Mouse (Mus musculus): ENCODE measurements around the gene Tuba1b. TPM values are rescaled to one million over a fixed set of nuclear protein-coding genes. Genes with fewer than 3 reads are reported as not detected.
A peak's percentile ranks its signal among the peaks of the same experiment; 100 is the strongest.

Tuba1b gene
- polyA plus RNA-seq, 1 experiment from 2014 or later: 2,366 TPM

DNA sequence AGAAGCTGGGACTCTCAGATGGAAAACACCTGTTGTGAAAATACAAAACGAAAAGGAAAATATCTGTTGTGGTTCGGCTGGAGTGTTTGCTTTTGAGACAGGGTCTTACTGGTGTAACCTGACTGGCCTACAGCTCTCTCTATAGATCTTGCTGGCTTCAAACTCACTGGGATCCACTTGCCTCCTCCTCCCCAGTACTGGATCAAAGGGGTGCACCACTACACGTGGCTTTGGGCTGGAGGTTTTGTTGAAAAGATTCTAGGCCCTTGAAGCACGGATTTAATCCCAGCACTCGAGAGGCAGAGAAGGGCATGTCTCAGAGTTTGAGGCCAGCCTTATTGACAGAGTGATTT, 52.7 kb downstream of the Tuba1b start:
- peak; percentile 67 for ATAC-seq (replicated peaks; ENCODE audit: low FRiP score)

More for the DNA sequence above, 52.7 kb downstream of the Tuba1b start:
- 3% methylated on average over 5 of the region's 5 CpGs for WGBS
- H3K36me3 ChIP-seq (ENCODE audit: control insufficient read depth, insufficient read depth, low read length): no peaks in the 10 kb centered on the region
- DNase-seq (ENCODE audit: low spot score): no peak
- no peaks in the 10 kb centered on the region for H3K27me3 ChIP-seq (ENCODE audit: control insufficient read depth, insufficient read depth, low read length)
- H3K9ac ChIP-seq (ENCODE audit: low read length): peak overlapping the region; percentile 12; the same call in 1 of the 2 replicates
- H3K4me2 ChIP-seq (ENCODE audit: low read depth, low read length, severe bottlenecking): peak overlapping the region; percentile 40; the same call in 1 of the 2 replicates
- H3K27ac ChIP-seq (ENCODE audit: low read depth, low read length): peak overlapping the region; percentile 14; the same call in 1 of the 2 replicates
- peak overlapping the region; percentile 53; the same call in 1 of the 2 replicates for H3K4me3 ChIP-seq (ENCODE audit: low read depth, low read length)
- H3K4me1 ChIP-seq (replicated peaks; ENCODE audit: control insufficient read depth, insufficient read depth, low read length): peaks cover 2% of the 10 kb centered on the region; the same call in 1 of the 2 replicates
- H3K9me3 ChIP-seq (ENCODE audit: control insufficient read depth, low read length): no peaks in the 10 kb centered on the region

Other genes starting within 250 kb of the Tuba1b start
- 0.92 and 1.3 TPM in 2 replicates for gene Ccdc65, start 226.4 kb downstream of the Tuba1b start, polyA plus RNA-seq (2014; fragmentation: Nextera tagmentation; extraction: Ambion mirVana)
- 6.1 and 6.7 TPM in 2 replicates for gene Fkbp11, start 206.4 kb downstream of the Tuba1b start, polyA plus RNA-seq (2014; fragmentation: Nextera tagmentation; extraction: Ambion mirVana)
- 38.1 and 41.4 TPM in 2 replicates for gene Arf3, start 171.4 kb downstream of the Tuba1b start, polyA plus RNA-seq (2014; fragmentation: Nextera tagmentation; extraction: Ambion mirVana)
- gene Wnt10b, start 156.4 kb downstream of the Tuba1b start, polyA plus RNA-seq (2014; fragmentation: Nextera tagmentation; extraction: Ambion mirVana): 0.41 and 0.43 TPM in 2 replicates
- gene Wnt1, start 144.7 kb downstream of the Tuba1b start, polyA plus RNA-seq (2014; fragmentation: Nextera tagmentation; extraction: Ambion mirVana): 0.47 and 0.68 TPM in 2 replicates
- not detected in 2 replicates for gene Ddn, start 125.1 kb downstream of the Tuba1b start, polyA plus RNA-seq (2014; fragmentation: Nextera tagmentation; extraction: Ambion mirVana)
- 89.4 and 92.5 TPM in 2 replicates for gene Prkag1, start 103.0 kb downstream of the Tuba1b start, polyA plus RNA-seq (2014; fragmentation: Nextera tagmentation; extraction: Ambion mirVana)
- 20.1 and 20.6 TPM in 2 replicates for gene Kmt2d, start 63.4 kb downstream of the Tuba1b start, polyA plus RNA-seq (2014; fragmentation: Nextera tagmentation; extraction: Ambion mirVana)
- gene Rhebl1, start 40.0 kb downstream of the Tuba1b start, polyA plus RNA-seq (2014; fragmentation: Nextera tagmentation; extraction: Ambion mirVana): 12.5 and 14.1 TPM in 2 replicates
- 0.28 and 0.29 TPM in 2 replicates for gene Dhh, start 36.0 kb downstream of the Tuba1b start, polyA plus RNA-seq (2014; fragmentation: Nextera tagmentation; extraction: Ambion mirVana)
- 8.7 and 9.4 TPM in 2 replicates for gene Lmbr1l, start 16.3 kb downstream of the Tuba1b start, polyA plus RNA-seq (2014; fragmentation: Nextera tagmentation; extraction: Ambion mirVana)
- not detected in 2 replicates for gene Gm49450, start 19.0 kb upstream of the Tuba1b start, polyA plus RNA-seq (2014; fragmentation: Nextera tagmentation; extraction: Ambion mirVana)
- gene Tuba1a, start 19.1 kb upstream of the Tuba1b start, polyA plus RNA-seq (2014; fragmentation: Nextera tagmentation; extraction: Ambion mirVana): 5,083 and 5,852 TPM in 2 replicates
- gene Tuba1c, start 95.3 kb upstream of the Tuba1b start, polyA plus RNA-seq (2014; fragmentation: Nextera tagmentation; extraction: Ambion mirVana): 142 and 160 TPM in 2 replicates
- gene Prph, start 120.6 kb upstream of the Tuba1b start, polyA plus RNA-seq (2014; fragmentation: Nextera tagmentation; extraction: Ambion mirVana): 0.19 and 0.94 TPM in 2 replicates
- 38.8 and 40.2 TPM in 2 replicates for gene Troap, start 140.0 kb upstream of the Tuba1b start, polyA plus RNA-seq (2014; fragmentation: Nextera tagmentation; extraction: Ambion mirVana)
- 0.12 TPM in 1 of 2 replicates, not detected in the other for gene C1ql4, start 153.3 kb upstream of the Tuba1b start, polyA plus RNA-seq (2014; fragmentation: Nextera tagmentation; extraction: Ambion mirVana)
- gene Dnajc22, start 158.6 kb upstream of the Tuba1b start, polyA plus RNA-seq (2014; fragmentation: Nextera tagmentation; extraction: Ambion mirVana): 0.16 and 0.40 TPM in 2 replicates
- gene Spats2, start 191.4 kb upstream of the Tuba1b start, polyA plus RNA-seq (2014; fragmentation: Nextera tagmentation; extraction: Ambion mirVana): 60.3 and 60.7 TPM in 2 replicates

Data from forebrain, embryonic 11.5 days (tissue).